Mouse (Mus musculus) liver, embryonic 14.5 days (tissue): ENCODE data around the gene Pcyt1a. TPM values are rescaled to one million over a fixed set of nuclear protein-coding genes. Genes with fewer than 3 reads are reported as not detected.

Source experiments
- ATAC-seq: fragments of 200-750 bp; cut with Nextera tagmentation; 2 replicates; pipeline ENCODE4 v1.8.0; 2017; ENCODE audit warnings: moderate number of reproducible peaks, mild to moderate bottlenecking, moderate library complexity; ENCODE audit not compliant: insufficient read depth
- DNase-seq, 3 experiments: peaks; one replicate each; pipeline ENCODE4 v3.0.0-alpha.2; 2012 to 2013; ENCODE audit warnings: low read depth in 3 of 3, low spot score in 3 of 3
- H3K27ac ChIP-seq: fragments of 300-500 bp; sonication (generic); 2 replicates; pipeline ENCODE4 v1.5.1; 2014; ENCODE audit warnings: moderate library complexity, mild to moderate bottlenecking, control low read depth, inconsistent platforms
- H3K27me3 ChIP-seq: fragments of 300-500 bp; sonication (generic); 2 replicates; pipeline ENCODE4 v1.6.1; 2014; ENCODE audit warnings: mild to moderate bottlenecking, low read length, moderate library complexity; ENCODE audit not compliant: control insufficient read depth, insufficient read depth
- H3K36me3 ChIP-seq: fragments of 300-500 bp; sonication (generic); replicated peaks from 2 replicates; pipeline ENCODE4 v1.6.1; 2014; ENCODE audit warnings: low read depth; ENCODE audit not compliant: control insufficient read depth, insufficient read depth
- H3K4me1 ChIP-seq, 2 experiments: fragments of 200-500 bp in 1 of 2; fragments of 300-500 bp in 1 of 2; sonication (generic) in 1 of 2; replicated peaks; 2 replicates each; pipeline ENCODE4 v1.6.1; 2012 to 2014; ENCODE audit warnings: antibody characterized with exemption in 1 of 2, inconsistent platforms in 1 of 2, low read length in 1 of 2; ENCODE audit not compliant: control insufficient read depth in 2 of 2, insufficient read depth in 2 of 2
- H3K4me2 ChIP-seq: fragments of 300-500 bp; sonication (generic); 2 replicates; pipeline ENCODE4 v1.6.1; 2014; ENCODE audit warnings: low read depth, mild to moderate bottlenecking, control low read depth, moderate library complexity
- H3K4me3 ChIP-seq, 2 experiments: fragments of 200-500 bp in 1 of 2; fragments of 300-500 bp in 1 of 2; sonication (generic) in 1 of 2; 2 replicates each; pipeline ENCODE4 v1.5.1; 2012 to 2014; ENCODE audit warnings: low read depth in 2 of 2, low read length in 2 of 2, mild to moderate bottlenecking in 2 of 2, control low read depth in 1 of 2, inconsistent platforms in 1 of 2, moderate library complexity in 1 of 2; ENCODE audit not compliant: insufficient read depth in 1 of 2
- H3K9ac ChIP-seq: fragments of 300-500 bp; sonication (generic); replicated peaks from 2 replicates; pipeline ENCODE4 v1.6.1; 2014; ENCODE audit warnings: mild to moderate bottlenecking, control low read depth, moderate library complexity
- H3K9me3 ChIP-seq: fragments of 300-500 bp; sonication (generic); 2 replicates; pipeline ENCODE4 v1.6.1; 2016; ENCODE audit warnings: low read length, mixed read lengths; ENCODE audit not compliant: control insufficient read depth
- CTCF ChIP-seq: IDR thresholded peaks from 2 replicates; pipeline ENCODE4 v1.5.1; 2016; ENCODE audit warnings: antibody characterized with exemption, low read depth, control low read depth
- EP300 ChIP-seq: IDR thresholded peaks from 2 replicates; pipeline ENCODE4 v1.6.1; 2016; ENCODE audit warnings: antibody characterized with exemption, low read depth
- WGBS: fragments of 180-500 bp; shearing (Covaris S2); extraction: QIAGEN DNeasy Blood & Tissue Kit; methylation state at CpG from one replicate; pipeline ENCODE4 v1.1.7; 2014; ENCODE audit not compliant: insufficient replicate concordance; 5-methylcytosine and 5-hydroxymethylcytosine counted together
- polyA plus RNA-seq, 2 experiments: library from polyadenylated mRNA; depleted of rRNA in 1 of 2; stranded (reverse) in 1 of 2; unstranded in 1 of 2; fragments of >200 nt; fragmentation: Nextera tagmentation in 1 of 2; extraction: Ambion mirVana in 1 of 2; gene quantifications; 2 replicates each; pipeline versions ENCODE4 v1.2.1 to v1.2.3; 2012 to 2014

The Pcyt1a gene
- polyA plus RNA-seq, 2 experiments, result 16.3 to 40.3 TPM

DNA sequence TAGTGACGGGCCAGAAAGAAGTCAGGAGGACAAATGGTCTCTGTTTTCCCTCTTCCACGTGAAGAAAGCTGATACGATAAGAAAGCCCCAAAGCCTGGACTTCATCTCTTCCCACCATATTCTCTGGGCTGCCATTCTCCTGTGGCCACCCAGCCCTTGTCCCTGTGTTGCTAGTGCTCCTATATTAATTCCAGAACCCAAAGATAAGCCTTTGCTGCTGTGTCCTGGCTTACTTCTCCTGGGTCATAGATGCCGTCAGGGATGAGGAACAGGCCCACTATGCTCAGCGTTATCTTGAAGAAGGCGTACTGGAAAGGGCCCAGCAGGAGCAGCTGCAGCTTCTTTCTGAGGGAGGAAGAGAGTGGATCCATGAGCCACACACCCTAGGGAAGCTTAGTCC, 46.6 kb downstream of the Pcyt1a start:
- H3K4me1 ChIP-seq, result no peaks in the 10 kb centered on the region
- no peak overlapping the region for H3K9ac ChIP-seq
- H3K9me3 ChIP-seq, result no peaks in the 10 kb centered on the region
- peaks cover under 1% of the 10 kb centered on the region for H3K36me3 ChIP-seq
- no peaks in the 10 kb centered on the region for H3K27me3 ChIP-seq
- H3K4me3 ChIP-seq, result no peak overlapping the region
- no peak overlapping the region for H3K4me2 ChIP-seq
- DNase-seq, result no peak
- H3K27ac ChIP-seq, result no peak overlapping the region
- 70% methylated on average over 6 of the region's 6 CpGs for WGBS
- TF ChIP-seq CTCF, result no peak
- ATAC-seq, result no peak

DNA sequence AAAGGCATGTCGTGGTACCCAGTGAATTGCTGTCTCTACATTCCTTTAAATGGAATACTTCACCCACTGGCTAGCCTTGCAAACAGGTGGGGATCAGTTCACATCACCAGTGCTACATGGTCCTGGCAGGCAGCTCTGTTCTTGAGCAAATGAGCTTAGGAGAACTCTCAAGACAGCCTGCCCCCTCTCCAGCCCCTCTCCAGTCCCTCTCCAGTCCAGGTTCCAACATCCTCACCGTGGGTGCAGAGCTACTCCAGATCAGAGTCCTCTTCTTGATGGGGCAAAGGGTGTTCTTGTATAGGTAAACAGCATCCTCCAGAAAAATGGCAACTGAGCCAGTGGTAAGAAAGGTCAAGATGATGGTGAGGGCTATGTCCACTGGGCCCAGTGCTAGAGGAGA, 48.7 kb downstream of the Pcyt1a start:
- Histone ChIP-seq H3K4me2 (no peak overlapping the region), H3K4me3 (no peak overlapping the region), H3K4me1 (no peaks in the 10 kb centered on the region), H3K27ac (no peak overlapping the region), H3K27me3 (no peaks in the 10 kb centered on the region), H3K9ac (no peak overlapping the region), H3K9me3 (no peaks in the 10 kb centered on the region), H3K36me3 (no peaks in the 10 kb centered on the region)
- DNase-seq (no peak), ATAC-seq (no peak)
- WGBS, result 62% methylated on average over 2 of the region's 2 CpGs
- no peak for TF ChIP-seq EP300
- TF ChIP-seq CTCF, result no peak

DNA sequence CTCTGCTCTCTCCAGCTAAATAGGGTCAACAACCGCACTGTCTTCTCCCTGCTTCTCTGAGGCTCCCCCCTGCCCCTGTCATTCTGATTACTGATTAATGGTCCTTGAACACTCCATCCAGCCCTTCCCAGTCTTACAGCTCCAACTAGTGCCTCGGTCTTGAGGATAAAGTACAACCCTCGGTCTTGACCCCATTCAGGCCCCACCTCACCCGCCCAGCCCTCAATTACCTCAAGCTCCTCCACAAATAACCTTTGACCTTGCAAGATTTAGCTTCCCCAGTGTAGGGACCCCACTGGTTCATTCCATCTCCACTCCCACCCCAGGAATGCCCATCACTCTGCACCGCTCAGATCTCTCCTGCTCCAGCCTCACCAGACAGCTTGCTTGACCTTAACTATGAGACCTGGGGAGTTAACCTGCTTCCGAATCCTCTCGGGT, 53.7 kb downstream of the Pcyt1a start:
- no peak overlapping the region for H3K9ac ChIP-seq
- no peak overlapping the region for H3K27ac ChIP-seq
- no peaks in the 10 kb centered on the region for H3K9me3 ChIP-seq
- WGBS, result 57% methylated on average over 7 of the region's 7 CpGs
- H3K36me3 ChIP-seq, result no peaks in the 10 kb centered on the region
- H3K4me1 ChIP-seq, result peaks cover 12 to 19% of the 10 kb centered on the region in 2 experiments
- DNase-seq (no peak), ATAC-seq (no peak)
- H3K4me3 ChIP-seq, result no peak overlapping the region
- H3K4me2 ChIP-seq, result no peak overlapping the region
- TF ChIP-seq CTCF (no peak), EP300 (no peak)
- no peaks in the 10 kb centered on the region for H3K27me3 ChIP-seq

DNA sequence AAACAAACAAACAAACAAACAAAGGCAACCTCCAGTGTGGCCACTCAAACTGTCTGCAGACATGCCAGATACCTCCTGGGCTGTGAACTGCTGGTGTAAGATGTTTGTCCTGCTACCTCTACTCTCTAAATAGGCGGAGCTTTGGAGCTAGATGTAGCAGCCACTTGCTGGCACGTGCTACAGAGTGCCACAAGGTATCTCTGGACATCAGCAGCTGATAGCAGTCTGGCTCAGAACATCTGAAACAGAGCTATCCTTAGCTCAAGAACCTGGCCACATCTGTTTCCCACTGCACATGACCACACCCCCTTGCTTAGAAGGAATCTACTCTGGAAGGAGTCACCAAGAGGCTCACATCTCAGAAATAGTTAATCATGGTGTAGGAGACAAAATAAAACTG, 54.5 kb downstream of the Pcyt1a start:
- WGBS, result 35% methylated on average over 2 of the region's 2 CpGs
- Histone ChIP-seq H3K27ac (no peak overlapping the region), H3K4me2 (no peak overlapping the region)

DNA sequence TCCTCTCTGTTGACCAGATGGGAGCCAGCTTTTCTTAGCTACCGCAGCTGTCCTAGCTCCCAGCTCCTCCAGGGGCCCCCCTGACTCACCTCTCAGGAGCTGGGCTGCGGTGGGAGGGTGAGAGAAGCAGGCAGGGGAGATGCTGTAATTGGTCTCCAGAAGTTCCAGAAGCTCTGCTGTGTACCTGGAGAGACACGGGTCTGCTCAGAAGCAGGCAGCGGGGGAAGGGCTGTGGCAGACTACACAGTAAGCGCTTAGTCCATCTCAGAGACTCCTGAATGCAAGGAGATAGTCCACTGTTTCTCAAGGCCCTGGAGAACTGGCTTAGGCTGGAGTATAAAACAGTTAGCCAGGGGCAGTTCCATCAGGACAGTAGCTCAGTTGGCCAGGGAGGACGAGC, 55.3 kb downstream of the Pcyt1a start:
- 71% methylated on average over 6 of the region's 6 CpGs for WGBS
- no peak overlapping the region for H3K9ac ChIP-seq
- no peak overlapping the region for H3K4me2 ChIP-seq
- H3K4me1 ChIP-seq, result peaks cover 12 to 19% of the 10 kb centered on the region in 2 experiments
- no peaks in the 10 kb centered on the region for H3K36me3 ChIP-seq
- ATAC-seq (no peak), DNase-seq (no peak)
- no peak for TF ChIP-seq EP300
- no peak for TF ChIP-seq CTCF
- H3K4me3 ChIP-seq, result no peak overlapping the region
- H3K9me3 ChIP-seq, result no peaks in the 10 kb centered on the region
- H3K27ac ChIP-seq, result no peak overlapping the region
- no peaks in the 10 kb centered on the region for H3K27me3 ChIP-seq

More for the DNA sequence above, 54.5 kb downstream of the Pcyt1a start:
- Histone ChIP-seq H3K4me1 (peaks cover 12 to 19% of the 10 kb centered on the region in 2 experiments), H3K9me3 (no peaks in the 10 kb centered on the region), H3K9ac (no peak overlapping the region; the same call in 1 of the 2 replicates), H3K36me3 (no peaks in the 10 kb centered on the region), H3K27me3 (no peaks in the 10 kb centered on the region), H3K4me3 (no peak overlapping the region)
- TF ChIP-seq EP300, result no peak
- no peak for TF ChIP-seq CTCF
- ATAC-seq, result no peak
- no peak for DNase-seq
